Mouse (Mus musculus) spleen, adult 18-20 months (tissue): ENCODE measurements around the gene Scamp1.
A peak's percentile ranks its signal among the peaks of the same experiment; 100 is the strongest.
"Not testable (repeated sequence)": the region's sequence is repeated elsewhere in the genome, so short reads cannot be mapped to it uniquely, and the experiment has no call there.

ENCODE experiments used
- DNase-seq, 2 experiments: peaks; one replicate each; pipeline ENCODE4 v3.0.0; 2022; ENCODE audit warnings: mixed read lengths in 2 of 2

Gene Scamp1

DNA sequence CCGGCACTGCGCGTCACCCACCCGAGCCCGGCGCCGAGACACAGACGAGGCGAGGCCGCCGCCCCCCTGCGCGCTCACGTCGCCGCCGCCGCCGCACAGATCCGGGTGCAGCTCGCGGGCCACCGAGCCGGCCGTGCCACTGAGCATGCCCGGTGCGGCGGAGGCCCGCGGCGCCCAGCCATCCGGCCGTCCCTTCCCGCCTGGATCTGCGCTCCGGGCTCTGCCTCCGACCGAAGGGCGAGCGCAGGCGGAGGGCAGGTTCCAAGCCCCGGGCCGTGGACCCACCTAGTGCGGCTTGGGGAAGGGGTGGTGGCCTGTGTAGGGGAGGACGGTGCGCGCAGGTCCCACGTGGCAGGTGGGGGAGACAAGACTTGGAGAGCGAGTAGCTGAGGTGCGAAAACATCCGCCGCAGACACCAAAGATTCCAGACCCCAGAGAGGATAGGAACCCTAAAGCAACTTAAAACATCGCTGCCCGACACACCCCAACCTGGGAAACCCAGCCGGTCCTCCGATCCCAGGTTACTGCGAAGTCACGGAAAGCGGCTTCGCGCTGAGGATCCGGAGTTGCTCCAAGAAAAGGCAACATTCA is at the start of gene Scamp1:
Gene Scamp1, minus strand, starts transcription at position 577 of the 591 bp plus-strand sequence.
- peak; percentile 57 to 72 for DNase-seq

DNA sequence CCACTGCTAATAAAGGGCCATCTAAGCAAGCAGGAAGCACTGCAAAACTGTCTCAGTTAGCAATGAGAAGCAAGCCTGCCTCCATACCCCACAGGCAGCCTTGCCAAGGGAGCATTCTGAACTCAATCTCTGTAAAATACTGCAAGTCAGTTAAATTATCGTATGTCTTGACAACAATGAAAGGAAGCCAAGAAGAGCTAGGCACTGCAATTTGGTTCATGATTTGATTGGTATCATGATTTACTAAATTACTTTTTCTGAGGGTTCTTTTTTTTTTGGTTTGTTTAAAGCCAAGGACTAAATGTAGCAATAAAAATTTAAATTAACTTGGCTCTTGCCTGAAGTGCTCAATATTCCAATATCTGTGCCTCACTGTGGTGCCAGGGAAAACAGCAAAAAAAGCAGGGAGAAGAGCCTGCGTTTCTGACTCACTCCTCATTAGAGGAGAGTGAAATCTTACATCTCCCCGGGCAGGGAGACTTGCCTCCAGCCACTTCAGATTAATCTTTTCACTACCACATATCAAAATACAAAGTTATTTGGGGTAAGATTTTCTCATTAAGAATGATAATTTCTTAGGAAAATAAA is 44.8 kb upstream of the Scamp1 start:
- no peak for DNase-seq

DNA sequence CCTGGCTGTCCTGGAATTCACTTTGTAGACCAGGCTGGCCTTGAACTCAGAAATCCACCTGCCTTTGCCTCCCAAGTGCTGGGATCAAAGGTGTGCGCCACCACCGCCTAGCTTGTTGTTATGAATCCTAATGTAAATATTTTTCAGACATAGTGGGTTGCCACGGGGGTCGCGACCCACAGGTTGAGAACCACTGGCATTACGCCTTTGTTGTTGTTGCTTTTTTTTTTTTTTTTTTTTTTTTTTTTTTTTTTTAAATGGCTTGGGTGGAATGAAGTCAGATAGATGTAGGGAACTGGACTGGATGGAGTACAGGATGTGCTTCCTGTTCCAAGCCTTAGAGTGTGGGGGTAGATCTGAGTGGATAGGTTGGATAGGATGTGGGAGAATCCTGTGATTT is 43.3 kb upstream of the Scamp1 start:
- not testable (repeated sequence) for DNase-seq

DNA sequence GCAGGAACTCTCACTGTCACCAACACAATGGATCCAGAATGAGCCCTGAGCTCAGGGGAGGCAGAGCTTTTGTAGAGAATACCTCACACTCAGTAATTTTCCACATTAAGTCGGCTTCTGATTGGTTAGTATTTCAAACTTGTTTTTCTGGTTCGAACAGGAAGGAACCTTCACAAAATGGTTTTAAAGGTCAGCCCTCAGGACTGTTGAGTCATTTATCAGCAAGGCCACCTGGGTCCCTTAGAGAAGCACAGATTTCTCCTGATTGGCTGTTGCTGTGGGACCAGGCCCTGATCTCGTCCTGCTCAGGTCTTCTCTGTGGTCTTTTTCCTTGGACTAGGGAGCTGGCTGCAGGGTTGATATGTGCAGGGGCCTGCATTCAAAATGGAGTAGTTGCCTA is 42.4 kb upstream of the Scamp1 start:
- DNase-seq: no peak

DNA sequence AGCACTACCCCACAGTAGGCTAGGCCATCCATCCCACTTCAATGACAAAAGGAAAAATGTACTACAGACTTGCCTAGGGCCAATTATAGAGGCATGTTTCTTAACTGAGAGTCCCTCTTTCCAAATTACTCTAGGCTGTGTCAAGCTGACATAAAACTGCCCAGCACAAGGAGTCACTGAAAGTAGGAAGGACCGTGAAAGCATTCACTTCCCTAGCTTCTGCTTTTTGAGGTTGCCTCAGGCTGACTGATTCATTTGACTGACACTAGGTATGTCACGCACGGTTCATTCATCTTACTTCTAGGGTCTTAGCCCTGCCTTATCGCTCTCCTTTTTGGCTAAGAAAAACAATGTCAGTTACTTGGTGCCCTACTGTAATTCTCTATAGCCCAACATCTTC is 36.8 kb upstream of the Scamp1 start:
- DNase-seq: no peak

DNA sequence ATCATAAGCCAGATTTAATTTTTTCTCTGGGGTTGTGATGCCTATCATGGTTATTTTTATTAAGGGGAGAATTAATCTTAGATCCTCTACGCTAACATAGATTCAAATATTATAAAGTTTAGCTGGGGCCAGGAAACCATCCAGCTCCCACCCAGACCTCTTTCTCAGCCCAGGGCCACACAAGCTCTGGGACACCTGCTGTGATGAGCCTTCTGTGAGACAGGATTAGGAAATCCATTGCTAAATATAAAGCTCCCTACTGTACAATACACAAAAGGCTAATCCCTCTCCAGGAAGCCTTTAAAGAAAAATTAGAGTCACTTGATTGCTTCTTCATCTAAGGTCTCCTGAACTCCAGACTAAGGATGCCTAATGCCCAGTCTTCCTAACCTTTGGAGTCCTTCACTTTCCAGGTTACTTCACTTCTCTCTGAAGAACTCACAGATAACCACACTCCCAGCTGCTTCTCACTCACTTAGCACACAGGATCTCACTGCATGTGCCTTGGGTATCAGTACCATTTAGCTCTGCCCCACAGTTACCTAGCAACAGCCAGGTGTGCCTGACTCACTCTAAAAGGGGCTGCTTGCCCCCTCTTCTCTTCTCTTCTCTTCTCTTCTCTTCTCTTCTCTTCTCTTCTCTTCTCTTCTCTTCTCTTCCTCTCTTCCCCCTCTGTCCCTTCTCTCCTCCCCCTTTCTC is 35.6 kb upstream of the Scamp1 start:
- DNase-seq: no peak

DNA sequence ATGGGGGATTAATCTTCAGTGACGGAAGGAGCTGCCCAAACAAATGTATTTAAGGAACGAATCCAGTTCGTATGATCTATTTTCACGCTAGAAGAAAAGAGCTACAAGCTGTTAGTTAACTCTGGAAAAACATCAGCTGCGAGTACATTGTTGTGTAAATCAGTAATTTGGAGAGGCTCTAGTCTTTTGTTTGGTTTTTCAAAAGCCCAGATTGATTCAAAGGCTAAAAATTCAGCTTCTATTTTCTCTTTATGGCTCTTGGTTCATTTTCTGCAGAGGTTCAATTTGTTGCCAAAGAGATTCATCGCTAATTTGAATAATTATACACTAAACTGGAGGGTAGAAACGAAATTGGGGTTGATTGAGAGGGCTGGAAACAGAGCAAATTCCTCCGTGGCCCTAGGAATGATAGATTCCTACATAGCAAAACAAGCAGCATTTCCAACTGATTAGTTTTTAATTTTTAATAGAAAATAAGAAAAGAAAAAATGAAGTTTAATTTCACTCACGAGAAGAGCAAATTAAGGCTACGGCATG is 31.4 kb upstream of the Scamp1 start:
- no peak for DNase-seq

DNA sequence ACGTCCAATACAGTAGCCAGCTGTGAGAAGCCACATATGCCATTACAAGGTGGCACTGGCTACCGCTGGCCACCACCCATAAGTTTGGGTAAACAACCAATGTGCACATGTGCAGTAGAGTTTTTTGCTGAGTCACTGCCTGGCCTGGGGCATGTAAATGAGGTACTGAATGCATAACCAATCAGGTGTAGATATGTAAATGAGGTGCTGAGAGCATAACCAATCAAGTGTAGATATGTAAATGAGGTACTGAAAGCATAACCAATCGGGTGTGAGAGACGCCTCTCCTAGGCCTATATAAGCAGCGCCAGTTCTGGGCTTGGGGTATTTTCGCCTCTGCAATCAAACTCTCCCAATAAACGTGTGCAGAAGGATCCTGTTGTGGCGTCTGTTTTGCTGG is 27.2 kb upstream of the Scamp1 start:
- DNase-seq: not testable (repeated sequence)

DNA sequence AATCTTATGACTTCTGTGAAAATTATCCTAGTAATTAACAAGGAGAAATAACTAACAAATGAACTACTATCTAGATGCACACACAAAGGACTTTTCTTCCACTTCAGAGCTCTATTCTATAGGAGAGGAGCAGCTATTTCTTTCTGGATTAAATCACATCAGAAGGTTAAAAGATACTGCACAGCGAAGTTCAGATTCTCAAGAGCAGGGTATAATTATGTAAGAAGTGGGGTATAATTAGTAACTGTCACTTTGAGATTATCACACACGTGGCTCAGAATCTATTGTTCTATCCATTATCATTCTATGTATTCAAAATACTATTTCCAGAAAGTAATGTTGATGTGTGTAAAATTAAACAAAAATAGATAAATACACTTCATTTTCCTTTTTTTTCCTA is 22.6 kb upstream of the Scamp1 start:
- no peak for DNase-seq

DNA sequence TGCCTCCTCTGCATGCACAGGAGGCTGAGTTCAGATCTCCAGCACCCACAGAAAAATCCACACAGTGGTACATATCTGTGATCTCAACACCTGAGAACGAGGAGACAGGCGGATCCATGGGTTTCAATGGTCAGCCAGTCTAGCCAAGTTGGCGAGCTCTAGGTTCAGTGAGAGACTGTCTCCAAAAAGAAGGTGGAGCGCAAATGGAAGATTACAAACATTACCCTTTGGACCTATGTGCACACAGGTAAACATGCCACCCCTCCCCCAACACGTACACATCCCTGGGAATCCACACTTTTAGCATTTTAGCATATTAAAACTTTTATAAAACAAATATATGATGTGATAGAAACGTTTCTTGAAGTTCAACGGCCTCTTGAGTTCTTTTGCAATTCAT is 21.9 kb upstream of the Scamp1 start:
- no peak for DNase-seq

DNA sequence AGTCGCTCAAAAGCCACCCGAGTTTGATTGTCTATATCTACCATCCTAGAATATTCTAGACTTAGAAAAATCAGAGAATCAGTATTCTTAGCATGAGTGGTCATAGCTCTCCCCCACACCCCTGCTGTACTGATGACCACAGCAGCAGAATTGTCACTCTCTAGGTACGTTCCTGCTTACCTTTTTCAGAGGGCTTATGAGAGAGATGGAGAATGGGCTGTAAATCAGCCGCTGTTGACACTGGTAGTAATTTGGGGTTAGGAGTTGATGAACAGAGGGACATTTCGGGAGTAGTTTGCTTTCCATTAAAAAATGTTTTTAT is 21.3 kb upstream of the Scamp1 start:
- no peak for DNase-seq

DNA sequence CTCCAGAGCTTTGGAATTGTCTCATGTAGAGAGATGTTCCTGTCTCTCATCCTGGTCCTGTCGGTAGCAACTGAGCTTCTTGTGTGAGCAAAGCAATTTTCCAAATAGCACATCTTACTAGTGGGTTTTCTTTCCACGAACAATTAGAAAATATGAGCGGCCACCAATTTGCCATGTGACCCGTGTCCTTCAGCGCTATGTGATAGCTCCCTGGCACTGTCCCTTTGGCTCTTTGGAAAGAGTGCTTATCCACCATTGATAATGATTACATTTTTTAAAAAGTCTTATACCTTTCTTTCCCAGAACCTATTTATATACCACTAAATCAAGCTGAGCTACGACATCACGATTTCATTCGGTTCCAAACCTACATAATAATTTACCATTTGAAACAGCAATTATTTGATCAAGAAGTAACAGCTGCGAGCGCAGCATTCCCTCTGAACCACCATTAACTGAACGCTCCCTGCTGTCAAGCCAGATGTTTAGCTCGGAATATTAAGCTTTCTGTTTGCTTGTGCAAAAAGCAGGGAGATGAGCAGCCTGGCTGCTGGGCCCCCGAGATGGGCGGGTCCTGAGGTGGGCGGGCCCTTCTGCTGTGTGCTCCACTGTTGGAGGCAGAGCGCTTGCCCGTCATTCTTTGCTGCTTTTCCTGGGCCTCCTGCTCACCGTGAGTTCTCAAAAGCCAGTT is 20.8 kb upstream of the Scamp1 start:
- no peak for DNase-seq

DNA sequence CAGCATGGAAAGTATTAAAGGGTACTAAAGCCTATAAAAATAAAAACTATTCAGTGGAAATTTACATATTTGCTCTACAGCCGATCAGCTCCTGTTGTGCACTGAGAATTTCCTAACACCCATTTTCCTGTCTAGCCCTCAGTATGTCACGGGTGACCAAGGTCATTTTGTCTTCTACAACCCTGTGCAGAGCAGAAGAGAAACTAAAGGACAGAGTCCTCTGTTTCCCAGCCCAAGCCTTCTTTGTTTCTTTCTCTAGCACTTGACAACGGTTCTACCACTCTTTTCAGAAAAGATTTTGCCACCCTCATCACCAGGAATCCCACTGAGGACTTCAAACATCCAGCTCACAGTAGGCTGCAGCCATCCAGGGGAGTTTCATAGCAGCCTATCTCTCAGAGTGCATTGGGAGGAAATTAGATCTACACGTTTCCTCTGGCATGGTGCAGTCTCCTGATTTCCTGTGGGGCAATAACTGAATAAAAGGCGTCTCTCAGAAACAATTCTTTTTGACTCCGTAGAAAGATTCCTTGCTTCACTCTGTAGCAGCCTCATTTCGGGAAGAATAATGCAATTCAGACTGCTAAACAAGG is 15.4 kb upstream of the Scamp1 start:
- no peak for DNase-seq

DNA sequence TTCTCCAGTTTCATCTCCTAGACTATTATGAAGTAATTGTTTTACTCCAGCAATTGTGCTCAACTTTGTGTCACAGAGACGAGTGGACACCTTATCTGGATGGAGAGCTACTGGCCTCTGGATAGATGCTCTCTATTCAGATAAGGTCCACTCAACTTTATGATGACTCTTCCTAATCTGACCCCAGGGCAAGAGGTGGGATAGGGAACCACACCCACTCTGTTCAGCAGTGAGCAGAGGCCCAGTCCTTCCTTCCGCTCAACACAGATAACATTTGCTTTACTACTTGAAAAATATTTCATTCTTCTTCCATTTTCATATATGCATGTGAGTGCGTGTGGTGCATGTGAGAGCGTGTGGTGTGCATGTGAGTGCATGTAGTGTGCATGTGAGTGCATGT is 14.6 kb upstream of the Scamp1 start:
- no peak for DNase-seq

DNA sequence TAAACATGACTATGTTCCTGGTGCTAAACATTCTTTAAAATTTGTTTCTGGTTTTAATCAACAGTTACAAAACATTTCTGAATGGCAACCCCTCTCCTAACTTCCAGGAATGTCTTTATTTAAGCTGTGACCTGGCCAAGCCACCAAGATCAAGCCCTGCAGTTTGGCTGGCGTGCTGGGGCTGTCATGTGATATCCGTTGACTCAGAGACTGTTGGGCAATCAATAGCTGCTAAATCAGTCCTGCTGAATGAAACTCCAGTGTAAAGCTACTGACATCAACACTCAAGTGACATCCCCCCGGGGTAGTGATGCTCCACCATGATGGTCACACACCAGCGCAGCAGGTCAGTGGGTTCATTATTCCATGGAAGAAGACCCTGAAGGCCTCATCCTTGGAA is 12.7 kb upstream of the Scamp1 start:
- no peak for DNase-seq

DNA sequence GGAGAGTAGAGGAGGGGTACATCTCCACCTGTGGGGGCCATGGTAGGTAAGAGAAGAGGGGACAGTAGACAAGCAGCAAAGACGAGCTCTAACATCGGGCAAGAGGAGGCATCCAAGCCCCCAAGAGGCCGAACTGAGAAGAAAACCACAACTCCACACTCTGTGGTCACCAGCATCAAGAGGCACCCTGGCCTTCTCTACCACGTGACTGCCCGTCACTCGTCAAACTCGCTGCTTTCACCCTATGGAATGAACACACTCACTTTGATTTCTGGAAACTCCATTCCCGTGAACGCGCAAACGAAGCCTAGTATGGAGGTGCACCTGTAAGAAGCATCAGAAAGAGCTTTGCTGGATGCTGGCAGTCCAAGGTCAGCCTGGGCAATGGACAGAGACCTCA is 10.7 kb upstream of the Scamp1 start:
- no peak for DNase-seq

DNA sequence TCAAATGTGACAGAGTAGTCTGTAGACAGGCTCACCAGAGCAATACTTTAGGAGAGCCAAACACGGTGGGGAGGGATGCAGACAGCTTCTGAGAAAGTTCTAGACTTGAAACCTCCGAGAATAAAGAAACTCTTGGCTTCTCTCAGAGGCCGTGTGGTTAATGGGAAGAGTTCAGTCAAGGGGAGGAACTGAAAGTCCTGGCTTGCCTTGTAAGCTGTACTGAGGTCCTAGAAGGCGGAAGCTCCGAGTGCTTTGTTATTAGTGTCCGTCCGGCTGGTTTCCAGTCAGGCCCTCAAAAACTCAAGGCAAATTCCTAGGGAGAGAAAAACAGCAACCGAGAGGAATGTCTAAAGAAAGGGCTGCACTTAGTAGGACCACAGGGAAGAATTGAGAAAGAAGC is 10.3 kb upstream of the Scamp1 start:
- DNase-seq: no peak

DNA sequence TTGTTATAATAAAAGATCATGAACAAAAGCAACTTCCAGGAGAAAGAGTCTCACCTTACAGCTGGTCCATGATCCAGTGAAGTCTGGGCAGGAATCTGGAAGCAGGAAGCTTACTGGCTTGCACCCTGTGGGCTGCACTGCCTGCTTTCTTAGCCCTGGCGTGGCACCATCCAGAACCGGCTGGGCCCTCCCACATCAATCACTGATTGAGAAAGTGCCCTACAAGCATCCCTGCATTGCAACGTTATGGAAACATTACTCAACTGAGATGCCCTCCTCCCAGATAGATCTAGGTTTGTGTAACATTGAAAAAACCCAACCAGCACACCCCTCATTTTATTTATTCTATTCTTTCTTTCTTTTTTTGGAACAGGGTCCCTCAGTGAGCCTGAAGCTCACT is 9.2 kb upstream of the Scamp1 start:
- DNase-seq: no peak

DNA sequence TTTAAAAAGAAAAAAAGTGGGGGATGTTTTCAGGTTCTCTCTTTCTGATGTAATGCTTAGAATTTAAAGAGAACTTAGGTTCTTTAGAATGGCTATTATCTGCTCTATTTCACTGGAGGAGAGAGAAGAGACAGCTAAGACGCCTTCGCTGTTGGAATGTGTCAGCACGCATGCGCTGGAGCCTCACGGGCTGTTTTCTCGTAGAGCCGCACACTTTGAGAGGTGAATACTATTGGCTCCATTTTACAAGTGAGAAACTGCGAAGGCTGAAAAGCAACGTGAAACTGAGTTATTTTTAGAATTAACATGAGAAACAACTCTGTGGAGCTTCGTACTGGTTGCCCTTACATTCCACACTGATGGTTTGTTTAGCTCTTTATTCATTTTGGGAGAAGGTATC is 8.3 kb upstream of the Scamp1 start:
- no peak for DNase-seq

DNA sequence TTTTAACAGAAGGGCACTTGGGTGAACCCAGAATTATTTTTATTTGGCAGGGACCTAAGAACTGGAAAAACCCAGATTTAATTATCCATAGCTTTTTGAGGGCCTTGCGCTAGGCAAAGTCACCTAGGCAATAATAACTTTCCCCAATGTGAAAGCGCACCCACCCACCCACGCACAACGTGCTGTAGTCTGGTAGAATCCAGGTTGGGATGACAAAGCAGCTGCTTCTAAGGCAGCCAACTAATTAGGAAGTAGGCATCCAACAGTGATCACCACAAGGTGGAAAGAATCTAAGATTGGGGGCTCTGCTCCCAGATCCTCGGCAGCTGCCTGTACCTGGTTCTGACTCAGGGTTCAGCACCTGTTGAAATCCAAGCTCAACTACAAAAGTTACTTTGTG is 538 bp upstream of the Scamp1 start:
- no peak for DNase-seq

DNA sequence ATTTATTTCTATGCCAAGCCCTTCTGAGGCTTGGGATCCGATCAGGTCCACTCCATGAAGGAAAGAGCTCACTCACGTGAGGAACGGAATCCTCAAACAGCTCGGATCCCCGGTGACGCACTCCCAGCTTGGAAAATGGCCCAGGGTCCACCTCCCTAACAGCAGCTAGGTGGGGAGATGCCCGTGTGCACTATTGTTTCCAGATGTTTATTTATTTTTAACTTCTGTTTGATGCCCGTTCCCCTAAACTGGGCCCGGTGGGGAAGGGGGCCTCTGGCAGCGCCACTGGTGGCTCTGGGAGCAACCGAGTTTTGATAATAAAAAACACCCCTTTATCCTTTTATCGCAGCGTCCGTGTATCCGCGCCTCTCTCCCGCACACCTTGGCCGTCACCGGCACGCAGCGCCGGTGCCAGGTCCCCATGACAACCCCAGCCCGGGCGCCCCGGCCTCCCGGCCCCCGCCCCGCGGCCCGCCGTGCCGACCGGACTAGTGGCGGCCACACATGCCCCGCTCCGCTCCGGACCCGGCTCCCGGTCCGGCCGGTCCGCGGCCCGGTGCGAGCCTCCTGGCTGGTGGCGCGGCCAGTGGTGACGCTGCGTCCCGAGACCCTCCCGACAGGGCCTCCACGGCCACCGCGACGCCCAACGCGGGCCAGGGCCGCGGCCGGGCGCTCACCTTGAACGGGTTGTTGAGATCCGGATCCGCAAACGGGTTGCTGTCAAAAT is 951 bp downstream of the Scamp1 start:
- no peak for DNase-seq

DNA sequence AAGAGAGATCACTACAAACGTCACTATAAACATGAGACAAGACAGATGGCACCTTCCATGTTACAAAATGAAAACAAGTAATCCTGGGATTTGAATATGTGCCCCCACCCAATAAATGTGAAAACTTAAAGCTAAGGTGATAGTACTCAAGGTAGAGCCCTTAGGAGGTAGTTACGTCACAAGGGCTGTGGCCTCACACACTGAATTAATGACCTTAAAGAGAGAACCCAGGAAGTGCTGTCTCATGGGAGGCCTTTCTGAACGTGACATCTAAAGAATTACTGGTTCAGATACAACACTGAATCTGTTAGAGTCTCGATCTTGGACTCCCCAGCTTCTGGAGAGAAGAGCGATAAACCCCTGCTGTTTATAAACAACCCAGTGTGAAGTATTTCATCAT is 6.2 kb downstream of the Scamp1 start:
- DNase-seq: no peak

DNA sequence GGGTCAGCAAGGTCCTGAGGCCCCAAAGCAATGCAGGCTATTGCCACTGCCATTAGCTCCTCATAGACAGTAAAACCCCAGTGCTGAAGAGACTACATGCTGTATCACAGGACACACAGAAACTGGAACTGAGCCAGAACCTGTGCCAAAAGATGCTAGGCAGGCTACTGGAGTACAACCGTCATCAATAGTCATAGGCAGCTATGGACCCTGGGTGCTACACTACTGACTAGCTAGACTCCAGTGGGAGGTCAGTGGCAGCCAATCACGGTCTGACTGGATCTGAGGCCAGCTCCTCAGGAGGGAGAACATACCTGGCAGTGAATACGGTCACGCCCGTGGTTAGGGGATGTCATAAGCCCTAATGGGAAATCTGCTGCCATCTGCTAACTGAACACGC is 14.4 kb downstream of the Scamp1 start:
- no peak for DNase-seq
